ENCODE assay signal across 10 mouse cellular contexts in genomic region chr14:117710463-117710911, GRCm38 (mm10).
DNase-seq lines count a peak whose midpoint lies in the region; ATAC-seq and TF ChIP-seq lines count a peak whose summit lies in the region.
"Had no signal": no experiment of that assay in that cellular context is flagged by ENCODE, and none has a peak within 500 bp of the region (broad histone marks: within the 10 kb centered on the region; RNA-seq: fewer than 3 reads in every experiment).

No protein-coding gene starts in this region.

- H3K27me3 ChIP-seq in forebrain, embryonic 13.5 days: no peaks in the 10 kb centered on the region
- no peaks in the 10 kb centered on the region for H3K27me3 ChIP-seq in forebrain, embryonic 11.5 days (ENCODE audit: control insufficient read depth, insufficient read depth, low read length)
- no peaks in the 10 kb centered on the region for H3K27me3 ChIP-seq in heart, embryonic 14.5 days (ENCODE audit: control insufficient read depth, insufficient read depth, low read length)
- H3K27me3 ChIP-seq in lung, postnatal 0 days (replicated peaks; ENCODE audit: insufficient read depth, low read length): no peaks in the 10 kb centered on the region
- H3K27me3 ChIP-seq: megakaryocyte, embryonic 14.5 days; stomach, embryonic 15.5 days had no signal

- no peak overlapping the region for H3K27ac ChIP-seq in forebrain, embryonic 13.5 days
- no peak overlapping the region for H3K27ac ChIP-seq in forebrain, embryonic 11.5 days (ENCODE audit: low read depth, low read length)
- peak overlapping the region in 1 of 2 experiments; percentile 22; a peak in 1 of 4 replicates for H3K27ac ChIP-seq in heart, embryonic 14.5 days (replicated peaks in 1 of 2; ENCODE audit: control insufficient read depth in 1 of 2, insufficient read depth in 1 of 2, low read depth in 2 of 2, low read length in 2 of 2)
- H3K27ac ChIP-seq in lung, postnatal 0 days (ENCODE audit: low read length): no peak overlapping the region
- H3K27ac ChIP-seq: stomach, embryonic 15.5 days had no signal

- no peak overlapping the region for H3K9ac ChIP-seq in forebrain, embryonic 13.5 days
- H3K9ac ChIP-seq in forebrain, embryonic 11.5 days (ENCODE audit: low read length): no peak overlapping the region
- no peak overlapping the region for H3K9ac ChIP-seq in heart, embryonic 14.5 days (ENCODE audit: low read length)
- H3K9ac ChIP-seq in lung, postnatal 0 days (replicated peaks; ENCODE audit: low read depth): no peak overlapping the region
- H3K9ac ChIP-seq: stomach, embryonic 15.5 days had no signal

- no peak for DNase-seq in forebrain, embryonic 11.5 days (ENCODE audit: low spot score)
- peak; percentile 14 for DNase-seq in cerebellum, adult 11 months
- peak; percentile 29 for DNase-seq in lung, postnatal 0 days (ENCODE audit: low spot score)
- no peak for DNase-seq in spleen, postnatal 14 days (ENCODE audit: low spot score in 2 of 2)
- DNase-seq in testis, postnatal 14 days (ENCODE audit: low spot score): no peak

- ATAC-seq in forebrain, embryonic 13.5 days: peak; percentile 48; the same call in 1 of the 2 replicates
- no peak for ATAC-seq in forebrain, embryonic 11.5 days (replicated peaks; ENCODE audit: low FRiP score)
- ATAC-seq in heart, embryonic 14.5 days (ENCODE audit: insufficient number of reproducible peaks, insufficient read depth, low FRiP score, low read depth): peak; percentile 87
- ATAC-seq in lung, postnatal 0 days: peak; percentile 49
- ATAC-seq in erythroid progenitor cell, adult 5-6 weeks (replicated peaks; ENCODE audit: low FRiP score, poor library complexity, severe bottlenecking): no peak

- H3K4me1 ChIP-seq in forebrain, embryonic 13.5 days: peaks cover 14% of the 10 kb centered on the region
- no peaks in the 10 kb centered on the region for H3K4me1 ChIP-seq in forebrain, embryonic 11.5 days (replicated peaks; ENCODE audit: control insufficient read depth, insufficient read depth, low read length)
- peaks cover 4 to 6% of the 10 kb centered on the region in 2 experiments; a peak in 2 of 4 replicates for H3K4me1 ChIP-seq in heart, embryonic 14.5 days (ENCODE audit: control insufficient read depth in 2 of 2, insufficient read depth in 2 of 2, low read length in 2 of 2)
- H3K4me1 ChIP-seq in lung, postnatal 0 days (ENCODE audit: insufficient read depth, low read depth, low read length): no peaks in the 10 kb centered on the region
- H3K4me1 ChIP-seq: megakaryocyte, embryonic 14.5 days; stomach, embryonic 15.5 days had no signal

- TF ChIP-seq EP300 in lung, postnatal 0 days (IDR thresholded peaks at IDR 0.05): no peak

- no peak overlapping the region for H3K4me3 ChIP-seq in forebrain, embryonic 13.5 days
- H3K4me3 ChIP-seq in forebrain, embryonic 11.5 days (ENCODE audit: low read depth, low read length): no peak overlapping the region
- H3K4me3 ChIP-seq in heart, embryonic 14.5 days (ENCODE audit: control insufficient read depth in 1 of 2, insufficient read depth in 1 of 2, low read depth in 1 of 2, low read length in 2 of 2): no peak overlapping the region
- H3K4me3 ChIP-seq in lung, postnatal 0 days (ENCODE audit: low read depth, low read length): no peak overlapping the region
- H3K4me3 ChIP-seq: megakaryocyte, embryonic 14.5 days; stomach, embryonic 15.5 days had no signal

- no peak overlapping the region for H3K4me2 ChIP-seq in forebrain, embryonic 13.5 days
- H3K4me2 ChIP-seq in forebrain, embryonic 11.5 days (ENCODE audit: low read depth, low read length, severe bottlenecking): no peak overlapping the region
- H3K4me2 ChIP-seq in heart, embryonic 14.5 days (ENCODE audit: low read length): no peak overlapping the region
- H3K4me2 ChIP-seq in lung, postnatal 0 days (replicated peaks; ENCODE audit: low read depth, low read length): no peak overlapping the region
- H3K4me2 ChIP-seq: stomach, embryonic 15.5 days had no signal

- no peaks in the 10 kb centered on the region for H3K36me3 ChIP-seq in forebrain, embryonic 13.5 days (ENCODE audit: poor library complexity, severe bottlenecking)
- no peaks in the 10 kb centered on the region for H3K36me3 ChIP-seq in forebrain, embryonic 11.5 days (ENCODE audit: control insufficient read depth, insufficient read depth, low read length)
- H3K36me3 ChIP-seq in heart, embryonic 14.5 days (ENCODE audit: control insufficient read depth, insufficient read depth, low read length): no peaks in the 10 kb centered on the region
- H3K36me3 ChIP-seq in lung, postnatal 0 days (ENCODE audit: insufficient read depth, low read length): no peaks in the 10 kb centered on the region
- H3K36me3 ChIP-seq: stomach, embryonic 15.5 days had no signal

- TF ChIP-seq CTCF in lung, postnatal 0 days (IDR thresholded peaks at IDR 0.05): no peak

- no peaks in the 10 kb centered on the region for H3K9me3 ChIP-seq in forebrain, embryonic 13.5 days (replicated peaks)
- no peaks in the 10 kb centered on the region for H3K9me3 ChIP-seq in forebrain, embryonic 11.5 days (ENCODE audit: control insufficient read depth, low read length)
- H3K9me3 ChIP-seq in heart, embryonic 14.5 days (ENCODE audit: control insufficient read depth, low read length): no peaks in the 10 kb centered on the region
- no peaks in the 10 kb centered on the region for H3K9me3 ChIP-seq in lung, postnatal 0 days (ENCODE audit: low read length)
- H3K9me3 ChIP-seq: stomach, embryonic 15.5 days had no signal

- WGBS in forebrain, embryonic 13.5 days: 80% methylated on average over 10 of the region's 10 CpGs
- 90% methylated on average over 10 of the region's 10 CpGs for WGBS in forebrain, embryonic 11.5 days
- WGBS in heart, embryonic 14.5 days: 53% methylated on average over 10 of the region's 10 CpGs
- 43% methylated on average over 10 of the region's 10 CpGs for WGBS in lung, postnatal 0 days

Comparison
In these comparisons a context has a peak if more than half of its experiments do, and no peak if none do; other contexts are left out.
1. ATAC-seq: peak in forebrain, embryonic 13.5 days (single experiment), heart, embryonic 14.5 days (single experiment) and lung, postnatal 0 days (single experiment); none in forebrain, embryonic 11.5 days (single experiment) and erythroid progenitor cell, adult 5-6 weeks (single experiment).
2. DNase-seq: peak in cerebellum, adult 11 months (single experiment) and lung, postnatal 0 days (single experiment); none in forebrain, embryonic 11.5 days (single experiment), spleen, postnatal 14 days (0 of 2) and testis, postnatal 14 days (single experiment).